Mouse (Mus musculus) liver, adult 2 months (tissue): Measurements from ENCODE around the gene Gpr4. TPM values are rescaled to one million over a fixed set of nuclear protein-coding genes. Genes with fewer than 3 reads are reported as not detected.

Experiments
- DNase-seq: peaks from one replicate; pipeline ENCODE4 v3.0.0-alpha.2; 2011; ENCODE audit warnings: low read depth, low spot score; ENCODE audit errors: extremely low read depth
- H3K27ac ChIP-seq: fragments of 200-500 bp; replicated peaks from 2 replicates; pipeline ENCODE4 v1.5.1; 2012; ENCODE audit warnings: low read depth, mild to moderate bottlenecking, control low read depth, inconsistent platforms, low read length; ENCODE audit not compliant: insufficient read depth
- H3K27me3 ChIP-seq: fragments of 200-500 bp; 2 replicates; pipeline ENCODE4 v1.6.1; 2012; ENCODE audit warnings: mild to moderate bottlenecking, moderate library complexity, low read length, inconsistent platforms; ENCODE audit not compliant: control insufficient read depth, insufficient read depth
- H3K36me3 ChIP-seq: fragments of 200-500 bp; 2 replicates; pipeline ENCODE4 v1.6.1; 2012; ENCODE audit warnings: low read length, inconsistent platforms; ENCODE audit not compliant: control insufficient read depth, insufficient read depth
- H3K4me1 ChIP-seq: fragments of 200-500 bp; 2 replicates; pipeline ENCODE4 v1.6.1; 2011; ENCODE audit warnings: low read length; ENCODE audit not compliant: control insufficient read depth, insufficient read depth
- H3K4me3 ChIP-seq: fragments of 200-500 bp; 2 replicates; pipeline ENCODE4 v1.5.1; 2011; ENCODE audit warnings: low read depth, mild to moderate bottlenecking, control low read depth, low read length, moderate library complexity; ENCODE audit not compliant: insufficient read depth
- H3K79me2 ChIP-seq: fragments of 200-500 bp; 2 replicates; pipeline ENCODE4 v1.6.1; 2012; ENCODE audit warnings: inconsistent platforms, mild to moderate bottlenecking, low read length, moderate library complexity; ENCODE audit not compliant: control insufficient read depth, insufficient read depth
- H3K9ac ChIP-seq: fragments of 200-500 bp; 2 replicates; pipeline ENCODE4 v1.6.1; 2012; ENCODE audit warnings: low read depth, mild to moderate bottlenecking, control low read depth, inconsistent platforms, low read length
- CTCF ChIP-seq: fragments of 200-500 bp; IDR thresholded peaks from 2 replicates; pipeline ENCODE4 v1.5.1; 2011; ENCODE audit warnings: low read depth, low read length, control low read depth
- POLR2A ChIP-seq: fragments of 200-500 bp; IDR thresholded peaks from 2 replicates; pipeline ENCODE4 v1.6.1; 2011; ENCODE audit warnings: low read length, control low read depth; ENCODE audit not compliant: insufficient read depth; ENCODE audit errors: extremely low read depth
- WGBS: fragments of 180-500 bp; shearing (Covaris S2); methylation state at CpG from one replicate; pipeline ENCODE4 v1.1.7; 2018; 5-methylcytosine and 5-hydroxymethylcytosine counted together
- polyA plus RNA-seq: library from polyadenylated mRNA; depleted of rRNA; stranded (reverse); fragments of >200 nt; gene quantifications from 2 replicates; pipeline ENCODE4 v1.2.3, GENCODE M21; 2012; rRNA removed
- total RNA-seq: library from RNA; depleted of rRNA; stranded (reverse); fragments of >200 nt; gene quantifications from 2 replicates; pipeline ENCODE4 v1.2.3, GENCODE M21; 2014; rRNA removed

Gpr4 gene
- total and polyA plus RNA-seq, 2 experiments, result 0.09 to 2.7 TPM

DNA sequence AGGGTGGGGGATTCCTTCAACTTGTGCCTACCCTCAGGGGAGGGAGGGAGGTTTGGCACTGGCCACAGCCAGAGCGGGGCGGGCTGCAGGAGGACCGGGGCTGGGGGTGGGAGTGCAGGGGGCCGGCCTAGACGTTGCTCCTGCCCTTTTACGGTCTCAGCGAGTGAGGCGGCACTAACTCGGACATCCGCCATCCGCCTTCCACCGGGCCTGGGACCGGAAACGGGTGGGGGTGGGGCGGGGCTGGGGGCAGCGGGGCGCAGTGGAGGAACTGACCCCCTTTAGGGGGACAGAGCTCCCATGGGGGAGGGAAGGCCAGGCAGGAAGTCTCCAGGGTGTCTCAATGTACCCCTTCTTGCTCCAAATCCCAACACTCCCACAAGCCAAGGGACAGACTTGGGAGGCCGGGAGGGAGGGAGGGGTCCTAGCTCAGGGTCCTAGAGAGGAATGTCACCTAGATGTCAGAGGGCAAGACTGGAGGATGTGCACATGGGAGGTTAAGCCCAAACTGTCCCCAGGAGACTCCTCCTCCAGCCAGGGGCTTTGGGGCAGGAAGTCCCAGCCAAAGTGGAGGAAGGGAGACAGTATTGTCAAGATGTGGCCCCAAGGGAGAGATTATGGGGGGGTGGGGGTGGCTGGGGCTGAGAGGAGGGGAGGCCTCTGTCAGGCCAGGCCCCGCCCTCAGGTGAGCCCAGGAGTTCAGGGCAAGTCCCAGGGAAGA lies 57.5 kb downstream of the Gpr4 start:
- peak overlapping the region; percentile 68 for H3K27ac ChIP-seq
- H3K27me3 ChIP-seq, result no peaks in the 10 kb centered on the region
- 18% methylated on average over 18 of the region's 19 CpGs for WGBS
- peak overlapping the region; percentile 37 for H3K9ac ChIP-seq
- H3K79me2 ChIP-seq, result peaks cover 28% of the 10 kb centered on the region
- H3K36me3 ChIP-seq, result no peaks in the 10 kb centered on the region
- peak overlapping the region; percentile 37 for H3K4me3 ChIP-seq
- no peak for TF ChIP-seq CTCF
- TF ChIP-seq POLR2A, result no peak
- H3K4me1 ChIP-seq, result peaks cover 6% of the 10 kb centered on the region; the same call in 1 of the 2 replicates
- peak; percentile 18 for DNase-seq

DNA sequence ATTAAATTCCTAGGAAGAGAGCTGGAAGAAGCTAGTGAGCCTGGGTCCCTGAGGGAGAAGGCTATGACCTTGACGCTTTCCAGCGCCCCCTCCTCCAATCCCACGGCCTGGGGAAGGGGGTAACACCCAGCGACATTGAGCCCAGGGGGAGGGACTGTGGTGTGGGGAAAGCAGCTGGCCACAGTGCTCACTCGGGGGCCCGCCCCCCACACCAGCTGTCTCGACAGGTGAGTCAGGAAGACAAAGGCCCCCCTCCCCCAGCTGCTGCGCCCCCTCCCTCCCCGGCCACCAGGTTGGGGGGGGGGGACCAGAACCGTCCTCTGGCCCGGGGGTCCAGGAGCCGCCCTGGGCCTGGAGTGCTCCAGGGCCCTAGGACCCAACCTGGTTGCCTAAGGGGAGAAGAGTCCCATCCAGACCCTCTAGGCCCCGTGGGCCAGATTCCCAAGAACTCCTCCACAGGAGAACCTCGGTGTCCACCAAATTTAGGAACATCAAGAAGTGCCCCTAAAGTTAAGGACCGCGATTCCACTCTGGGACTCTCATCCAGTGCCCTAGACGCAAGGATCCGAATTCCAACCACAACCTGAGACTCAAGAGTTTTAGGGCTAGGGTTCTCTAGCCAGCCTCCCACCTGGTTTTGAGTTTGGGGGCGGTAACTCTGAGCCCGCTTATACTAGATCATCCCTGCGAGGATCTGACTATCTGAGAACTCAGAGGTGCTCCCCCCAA lies 58.3 kb downstream of the Gpr4 start:
- Histone ChIP-seq H3K27me3 (no peaks in the 10 kb centered on the region), H3K79me2 (peaks cover 22% of the 10 kb centered on the region), H3K27ac (peak overlapping the region; percentile 83), H3K4me3 (peak overlapping the region; percentile 96), H3K9ac (peak overlapping the region; percentile 86), H3K4me1 (peaks cover 6% of the 10 kb centered on the region; the same call in 1 of the 2 replicates), H3K36me3 (no peaks in the 10 kb centered on the region)
- DNase-seq, result no peak
- TF ChIP-seq CTCF (no peak), POLR2A (no peak)
- WGBS, result 4% methylated on average over 20 of the region's 21 CpGs

DNA sequence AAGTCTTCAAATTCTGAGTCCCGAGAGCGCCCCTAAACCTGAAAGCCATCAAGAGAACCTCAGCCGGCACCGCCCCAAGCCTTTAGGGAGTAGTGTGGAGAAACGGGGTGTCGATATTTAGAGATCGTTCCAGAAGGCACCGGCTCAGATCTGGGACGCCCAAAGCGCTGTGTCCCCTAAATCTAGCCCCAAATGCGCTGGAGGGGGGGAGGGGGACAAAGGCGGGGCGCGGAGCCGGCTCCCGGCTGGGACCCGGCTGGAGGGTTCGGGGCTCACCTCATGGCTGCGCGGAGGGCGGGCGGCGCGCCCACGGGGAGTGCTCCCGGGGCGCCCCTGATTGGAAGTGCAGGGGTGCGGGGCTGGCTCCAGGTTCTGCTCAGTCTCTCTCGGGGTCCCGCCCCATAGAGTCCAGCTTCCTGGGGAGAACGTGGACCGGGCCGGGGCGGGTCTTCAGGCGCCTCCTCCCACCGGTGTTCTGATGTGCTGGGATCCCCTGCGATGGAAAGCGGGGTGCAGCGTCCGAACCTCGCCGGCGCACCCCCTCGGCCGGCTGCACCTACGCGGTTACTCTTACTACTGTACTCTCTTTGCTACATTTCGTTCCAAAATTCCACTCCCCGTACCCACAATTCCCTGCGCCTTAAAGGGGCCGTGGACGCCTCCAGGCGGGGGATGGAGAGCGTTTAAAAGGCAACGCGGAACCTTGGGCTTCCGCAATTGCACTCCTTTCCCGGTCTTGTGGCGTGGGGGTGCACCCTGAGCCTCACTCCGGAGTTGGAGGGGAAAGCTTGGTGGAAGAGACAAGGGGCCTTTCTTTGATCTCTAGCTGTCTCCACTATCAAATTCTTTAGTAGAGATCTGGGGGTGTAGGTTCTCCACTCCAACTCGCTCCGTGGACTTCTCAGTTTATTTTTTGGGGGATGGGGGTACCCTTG lies 59.2 kb downstream of the Gpr4 start, which contains the start of gene Vasp:
Gene Vasp (minus strand): TSS at position 580 of the 935 bp plus-strand sequence.
- TF ChIP-seq CTCF, result no peak
- TF ChIP-seq POLR2A, result peak; percentile 73; the same call in 1 of the 2 replicates
- Histone ChIP-seq H3K9ac (peak within 1 kb of the TSS; percentile 86), H3K79me2 (peaks cover 19% of the 10 kb centered on the region), H3K4me1 (peaks cover 3% of the 10 kb centered on the region; the same call in 1 of the 2 replicates), H3K27ac (peak within 1 kb of the TSS; percentile 91), H3K36me3 (no peaks in the 10 kb centered on the region), H3K27me3 (no peaks in the 10 kb centered on the region), H3K4me3 (peak within 1 kb of the TSS; percentile 96)
- under 1% methylated on average over 58 of the region's 62 CpGs for WGBS
- DNase-seq, result peak; percentile 80

DNA sequence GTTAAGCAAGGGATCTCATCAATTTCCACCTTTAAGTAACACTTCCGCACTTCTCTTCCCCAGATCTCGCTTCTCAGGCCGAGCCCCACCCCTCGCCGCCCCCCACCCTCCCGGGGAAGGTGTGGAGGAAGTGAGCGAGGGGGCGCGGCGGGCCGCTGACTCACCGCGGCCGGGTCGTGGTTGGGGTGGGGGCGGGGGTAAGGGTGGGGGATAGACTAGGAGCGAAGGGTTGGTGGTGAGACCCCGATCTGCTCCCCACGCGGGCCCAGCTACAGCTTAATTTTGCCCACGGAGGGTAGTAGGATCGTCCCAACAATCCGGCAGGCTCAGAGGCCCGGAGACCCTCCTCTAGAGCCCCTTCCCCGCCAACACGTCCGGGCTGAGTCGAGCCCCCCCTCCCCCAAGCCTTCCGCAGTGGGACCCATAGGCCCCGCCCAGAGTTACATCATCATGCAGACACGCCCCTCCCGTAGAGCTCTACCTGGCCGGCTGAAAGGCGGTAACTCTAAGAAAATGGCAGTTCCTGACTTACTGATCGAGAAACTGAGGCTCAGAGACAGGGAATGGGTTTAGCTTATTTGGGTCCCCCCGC lies 59.9 kb downstream of the Gpr4 start:
- DNase-seq, result peak; percentile 69
- 0 out of 2 replicates have a peak, but pooled peaks have one; percentile 39 for TF ChIP-seq POLR2A
- TF ChIP-seq CTCF, result no peak
- WGBS, result 1% methylated on average over 36 of the region's 36 CpGs
- Histone ChIP-seq H3K4me3 (peak overlapping the region; percentile 96), H3K27me3 (no peaks in the 10 kb centered on the region), H3K4me1 (peaks cover 2% of the 10 kb centered on the region; the same call in 1 of the 2 replicates), H3K79me2 (peaks cover 14% of the 10 kb centered on the region), H3K27ac (peak overlapping the region; percentile 91), H3K36me3 (no peaks in the 10 kb centered on the region), H3K9ac (peak overlapping the region; percentile 86)

Other genes starting within 250 kb of the Gpr4 start
- gene Nanos2, start 225.1 kb upstream of the Gpr4 start, total RNA-seq, result not detected in 2 replicates
- gene Nanos2, start 225.1 kb upstream of the Gpr4 start, polyA plus RNA-seq, result not detected in 2 replicates
- 0.54 and 0.65 TPM in 2 replicates for gene Mypop, start 221.3 kb upstream of the Gpr4 start, total RNA-seq
- gene Mypop, start 221.3 kb upstream of the Gpr4 start, polyA plus RNA-seq, result 2.7 and 3.1 TPM in 2 replicates
- 4.5 and 7.3 TPM in 2 replicates for gene Irf2bp1, start 208.5 kb upstream of the Gpr4 start, total RNA-seq
- 13.2 and 14.6 TPM in 2 replicates for gene Irf2bp1, start 208.5 kb upstream of the Gpr4 start, polyA plus RNA-seq
- 31.2 and 60.1 TPM in 2 replicates for gene Foxa3, start 189.0 kb upstream of the Gpr4 start, total RNA-seq
- gene Foxa3, start 189.0 kb upstream of the Gpr4 start, polyA plus RNA-seq, result 47.4 and 54.1 TPM in 2 replicates
- 21.5 and 29.5 TPM in 2 replicates for gene Sympk, start 188.2 kb upstream of the Gpr4 start, total RNA-seq
- 37.3 and 46.9 TPM in 2 replicates for gene Sympk, start 188.2 kb upstream of the Gpr4 start, polyA plus RNA-seq
- not detected in 2 replicates for gene Rsph6a, start 157.8 kb upstream of the Gpr4 start, total RNA-seq
- not detected in 2 replicates for gene Rsph6a, start 157.8 kb upstream of the Gpr4 start, polyA plus RNA-seq
- gene Dmwd, start 136.3 kb upstream of the Gpr4 start, total RNA-seq, result 4.5 and 6.7 TPM in 2 replicates
- 29.4 and 35.7 TPM in 2 replicates for gene Dmwd, start 136.3 kb upstream of the Gpr4 start, polyA plus RNA-seq
- gene Dmpk, start 128.7 kb upstream of the Gpr4 start, total RNA-seq, result 13.6 and 24.8 TPM in 2 replicates
- 60.0 and 76.4 TPM in 2 replicates for gene Dmpk, start 128.7 kb upstream of the Gpr4 start, polyA plus RNA-seq
- gene Six5, start 117.9 kb upstream of the Gpr4 start, total RNA-seq, result 1.8 and 2.3 TPM in 2 replicates
- gene Six5, start 117.9 kb upstream of the Gpr4 start, polyA plus RNA-seq, result 5.2 and 8.7 TPM in 2 replicates
- 0.09 TPM in 1 of 2 replicates, not detected in the other for gene Gm4969, start 94.2 kb upstream of the Gpr4 start, total RNA-seq
- gene Gm4969, start 94.2 kb upstream of the Gpr4 start, polyA plus RNA-seq, result 0.02 TPM in 1 of 2 replicates, not detected in the other
- gene Fbxo46, start 92.7 kb upstream of the Gpr4 start, total RNA-seq, result 2.4 and 3.2 TPM in 2 replicates
- 4.3 and 5.0 TPM in 2 replicates for gene Fbxo46, start 92.7 kb upstream of the Gpr4 start, polyA plus RNA-seq
- 4.3 and 6.3 TPM in 2 replicates for gene Qpctl, start 63.2 kb upstream of the Gpr4 start, total RNA-seq
- gene Qpctl, start 63.2 kb upstream of the Gpr4 start, polyA plus RNA-seq, result 8.9 and 11.7 TPM in 2 replicates
- gene Snrpd2, start 62.8 kb upstream of the Gpr4 start, total RNA-seq, result 28.4 and 29.4 TPM in 2 replicates
- gene Snrpd2, start 62.8 kb upstream of the Gpr4 start, polyA plus RNA-seq, result 16.4 and 17.7 TPM in 2 replicates
- not detected in 2 replicates for gene Gipr, start 46.4 kb upstream of the Gpr4 start, total RNA-seq
- not detected in 2 replicates for gene Gipr, start 46.4 kb upstream of the Gpr4 start, polyA plus RNA-seq
- gene Eml2, start 36.1 kb upstream of the Gpr4 start, total RNA-seq, result 9.8 and 11.1 TPM in 2 replicates
- 9.7 and 12.2 TPM in 2 replicates for gene Eml2, start 36.1 kb upstream of the Gpr4 start, polyA plus RNA-seq
- gene Opa3, start 15.8 kb downstream of the Gpr4 start, total RNA-seq, result 12.9 and 16.0 TPM in 2 replicates
- 34.1 and 40.4 TPM in 2 replicates for gene Opa3, start 15.8 kb downstream of the Gpr4 start, polyA plus RNA-seq
- gene Vasp, start 59.3 kb downstream of the Gpr4 start, total RNA-seq, result 6.3 and 11.3 TPM in 2 replicates
- gene Vasp, start 59.3 kb downstream of the Gpr4 start, polyA plus RNA-seq, result 24.2 and 37.1 TPM in 2 replicates
- 0.20 TPM in 1 of 2 replicates, not detected in the other for gene Ppm1n, start 67.5 kb downstream of the Gpr4 start, total RNA-seq
- 0.13 TPM in 1 of 2 replicates, not detected in the other for gene Ppm1n, start 67.5 kb downstream of the Gpr4 start, polyA plus RNA-seq
- 0.27 and 0.65 TPM in 2 replicates for gene Rtn2, start 70.1 kb downstream of the Gpr4 start, total RNA-seq
- gene Rtn2, start 70.1 kb downstream of the Gpr4 start, polyA plus RNA-seq, result 0.62 and 1.1 TPM in 2 replicates
- 0.07 and 0.09 TPM in 2 replicates for gene Fosb, start 97.5 kb downstream of the Gpr4 start, total RNA-seq
- 0.06 and 0.11 TPM in 2 replicates for gene Fosb, start 97.5 kb downstream of the Gpr4 start, polyA plus RNA-seq
- 6.5 and 6.6 TPM in 2 replicates for gene Ercc1, start 132.2 kb downstream of the Gpr4 start, total RNA-seq
- gene Ercc1, start 132.2 kb downstream of the Gpr4 start, polyA plus RNA-seq, result 8.5 and 9.4 TPM in 2 replicates
- 1.3 and 1.7 TPM in 2 replicates for gene Cd3eap, start 146.9 kb downstream of the Gpr4 start, total RNA-seq
- gene Cd3eap, start 146.9 kb downstream of the Gpr4 start, polyA plus RNA-seq, result 6.5 and 7.0 TPM in 2 replicates
- 0.18 and 0.20 TPM in 2 replicates for gene Ppp1r13l, start 147.2 kb downstream of the Gpr4 start, total RNA-seq
- gene Ppp1r13l, start 147.2 kb downstream of the Gpr4 start, polyA plus RNA-seq, result 3.0 and 4.6 TPM in 2 replicates
- 8.7 and 9.4 TPM in 2 replicates for gene Ercc2, start 169.5 kb downstream of the Gpr4 start, total RNA-seq
- gene Ercc2, start 169.5 kb downstream of the Gpr4 start, polyA plus RNA-seq, result 18.7 and 26.8 TPM in 2 replicates
- gene Klc3, start 191.6 kb downstream of the Gpr4 start, total RNA-seq, result 0.37 TPM in 1 of 2 replicates, not detected in the other
- 0.17 and 0.24 TPM in 2 replicates for gene Klc3, start 191.6 kb downstream of the Gpr4 start, polyA plus RNA-seq
- 0.07 and 11.0 TPM in 2 replicates for gene Ckm, start 192.2 kb downstream of the Gpr4 start, total RNA-seq
- 0.16 and 0.18 TPM in 2 replicates for gene Ckm, start 192.2 kb downstream of the Gpr4 start, polyA plus RNA-seq
- gene Mark4, start 246.3 kb downstream of the Gpr4 start, total RNA-seq, result 1.8 and 2.8 TPM in 2 replicates
- 4.9 and 6.4 TPM in 2 replicates for gene Mark4, start 246.3 kb downstream of the Gpr4 start, polyA plus RNA-seq